Mouse (Mus musculus): ENCODE measurements around the gene Rreb1. TPM values are rescaled to one million over a fixed set of nuclear protein-coding genes. Genes with fewer than 3 reads are reported as not detected.

Rreb1 gene
- polyA plus RNA-seq, 1 experiment from 2014 or later = 4.5 TPM

DNA sequence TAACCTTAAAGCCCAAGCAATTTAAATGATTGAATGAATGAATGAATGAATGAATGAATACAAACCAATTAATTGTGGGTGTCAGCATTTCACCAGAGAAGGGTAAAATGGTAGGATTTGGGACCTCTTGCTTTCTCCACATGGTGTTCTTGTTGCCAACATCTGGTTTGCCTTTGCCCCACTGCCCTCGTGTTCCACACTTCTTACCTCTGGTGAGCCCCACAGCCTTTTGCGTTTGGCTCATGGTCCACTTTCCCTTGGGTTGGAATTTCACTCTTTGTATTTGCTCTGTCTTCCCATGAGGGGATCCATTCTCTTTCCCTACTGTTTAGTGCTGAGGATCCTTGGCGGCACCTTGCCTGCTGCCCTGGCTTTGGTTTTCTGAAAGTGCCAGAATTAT is 99.0 kb downstream of the Rreb1 start:
- Histone ChIP-seq H3K4me3 (no peak overlapping the region), H3K4me1 (peaks cover 26% of the 10 kb centered on the region), H3K27ac (replicated peaks) (no peak overlapping the region), H3K27me3 (ENCODE audit: low read depth, poor library complexity, severe bottlenecking) (no peaks in the 10 kb centered on the region), H3K9me3 (replicated peaks) (no peaks in the 10 kb centered on the region), H3K36me3 (no peaks in the 10 kb centered on the region)
- 72% methylated on average over 3 of the region's 3 CpGs for WGBS
- no peak for DNase-seq (ENCODE audit: low spot score)

DNA sequence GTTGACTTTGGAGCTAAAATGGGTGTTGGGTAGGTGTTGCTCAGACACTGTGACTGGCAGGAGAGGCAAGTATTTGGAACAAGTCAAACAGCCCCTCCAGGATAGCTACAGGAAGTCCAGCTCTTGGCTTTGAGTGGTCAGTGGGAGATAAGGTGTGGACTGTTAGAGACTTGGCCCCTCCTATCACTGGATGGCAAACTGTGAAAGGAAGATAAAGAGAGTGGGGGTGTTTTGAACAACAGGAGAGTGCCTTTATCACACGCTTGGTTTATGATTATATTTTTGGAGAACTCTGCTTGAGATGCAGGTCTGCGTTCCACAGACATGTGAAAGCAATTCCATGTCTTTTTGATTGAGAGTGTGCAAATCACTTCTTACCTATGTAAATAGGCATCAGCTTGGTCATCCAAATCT is 100.7 kb downstream of the Rreb1 start:
- WGBS = 89% methylated on average over 2 of the region's 2 CpGs
- Histone ChIP-seq H3K36me3 (no peaks in the 10 kb centered on the region), H3K9me3 (replicated peaks) (no peaks in the 10 kb centered on the region), H3K4me1 (peaks cover 16% of the 10 kb centered on the region; the same call in 1 of the 2 replicates), H3K4me3 (no peak overlapping the region), H3K27ac (replicated peaks) (peak overlapping the region; percentile 18; the same call in 1 of the 2 replicates), H3K27me3 (ENCODE audit: low read depth, poor library complexity, severe bottlenecking) (no peaks in the 10 kb centered on the region)
- no peak for DNase-seq (ENCODE audit: low spot score)

DNA sequence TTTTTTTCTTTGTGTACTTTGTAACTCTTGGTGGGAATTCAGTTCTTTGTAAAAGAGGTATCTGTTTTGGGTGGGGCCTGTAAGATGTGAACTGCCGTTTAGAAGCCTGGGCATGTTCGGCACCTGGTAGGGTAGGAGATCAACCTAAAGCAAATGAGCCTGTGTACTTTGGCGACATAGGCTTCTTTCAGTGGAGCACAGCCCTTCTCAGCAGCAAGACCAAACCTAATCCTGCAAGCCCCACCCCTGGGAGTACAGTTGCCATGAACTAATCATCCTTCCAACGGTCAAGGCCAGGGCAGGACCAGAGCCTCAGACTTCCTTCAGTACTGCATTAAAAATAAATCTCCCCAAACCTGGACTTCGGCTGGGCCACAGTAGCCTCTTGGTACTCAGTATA is 101.4 kb downstream of the Rreb1 start:
- no peak for DNase-seq (ENCODE audit: low spot score)

DNA sequence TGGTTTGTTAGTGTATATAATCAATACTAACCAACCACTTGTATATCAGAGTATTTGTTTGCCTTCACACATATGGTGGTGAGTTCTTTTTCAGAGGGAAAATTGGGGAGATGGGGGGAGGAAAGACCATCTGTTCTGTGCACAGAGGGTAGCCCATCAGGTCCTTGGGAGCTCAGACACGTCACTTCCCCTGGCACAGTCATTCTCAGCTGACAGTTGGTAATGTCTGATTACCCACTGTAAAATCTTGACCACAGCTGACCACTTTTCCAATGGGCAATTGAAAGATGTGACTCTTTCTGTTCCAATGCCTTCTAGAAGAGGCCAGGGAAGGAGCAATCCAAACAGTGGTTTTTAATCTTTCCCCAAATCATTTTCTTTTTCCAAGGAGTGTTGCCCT is 101.8 kb downstream of the Rreb1 start:
- H3K4me3 ChIP-seq = no peak overlapping the region
- no peak overlapping the region for H3K27ac ChIP-seq (replicated peaks)
- peaks cover 16% of the 10 kb centered on the region; the same call in 1 of the 2 replicates for H3K4me1 ChIP-seq
- no peaks in the 10 kb centered on the region for H3K9me3 ChIP-seq (replicated peaks)
- H3K36me3 ChIP-seq = no peaks in the 10 kb centered on the region
- DNase-seq (ENCODE audit: low spot score) = no peak
- 76% methylated on average over 1 of the region's 1 CpGs for WGBS
- H3K27me3 ChIP-seq (ENCODE audit: low read depth, poor library complexity, severe bottlenecking) = no peaks in the 10 kb centered on the region

More for the DNA sequence above, 101.4 kb downstream of the Rreb1 start:
- no peak overlapping the region for H3K4me3 ChIP-seq
- no peaks in the 10 kb centered on the region for H3K9me3 ChIP-seq (replicated peaks)
- H3K27ac ChIP-seq (replicated peaks) = no peak overlapping the region
- WGBS = 80% methylated on average over 5 of the region's 5 CpGs
- H3K27me3 ChIP-seq (ENCODE audit: low read depth, poor library complexity, severe bottlenecking) = no peaks in the 10 kb centered on the region
- no peaks in the 10 kb centered on the region for H3K36me3 ChIP-seq
- peaks cover 16% of the 10 kb centered on the region; the same call in 1 of the 2 replicates for H3K4me1 ChIP-seq

DNA sequence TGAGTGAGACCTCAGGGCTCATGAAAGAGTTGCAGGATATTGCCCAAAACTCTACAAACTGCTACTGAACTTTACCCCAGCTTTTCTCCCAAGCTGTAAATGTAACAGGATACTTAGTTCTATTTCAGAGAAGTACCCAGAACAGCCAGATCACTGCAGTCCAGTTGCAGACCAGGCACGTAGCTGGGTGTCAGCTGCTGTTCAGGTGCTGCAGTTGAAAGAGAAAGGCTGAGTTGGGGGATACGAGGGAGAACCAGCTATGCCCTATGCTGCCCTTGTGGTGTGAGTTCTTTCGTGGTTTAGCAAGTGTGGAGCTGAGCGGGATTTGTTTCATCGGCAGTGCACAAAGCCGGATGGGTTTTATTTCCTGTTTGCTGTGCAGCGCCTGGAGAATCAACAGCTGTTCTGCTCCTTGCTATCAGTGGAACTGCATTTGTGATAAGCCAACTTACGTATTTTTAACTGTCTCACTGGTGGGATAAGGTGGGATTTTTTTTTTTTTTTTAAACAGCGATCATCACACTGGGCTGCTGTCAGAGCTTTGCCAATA is 102.5 kb downstream of the Rreb1 start:
- Histone ChIP-seq H3K4me1 (peaks cover 16% of the 10 kb centered on the region; the same call in 1 of the 2 replicates), H3K27ac (replicated peaks) (0 out of 2 replicates have a peak overlapping the region, but pooled peaks have one; percentile 30), H3K4me3 (no peak overlapping the region), H3K27me3 (ENCODE audit: low read depth, poor library complexity, severe bottlenecking) (no peaks in the 10 kb centered on the region), H3K36me3 (no peaks in the 10 kb centered on the region), H3K9me3 (replicated peaks) (no peaks in the 10 kb centered on the region)
- WGBS = 81% methylated on average over 9 of the region's 9 CpGs
- DNase-seq (ENCODE audit: low spot score) = no peak

DNA sequence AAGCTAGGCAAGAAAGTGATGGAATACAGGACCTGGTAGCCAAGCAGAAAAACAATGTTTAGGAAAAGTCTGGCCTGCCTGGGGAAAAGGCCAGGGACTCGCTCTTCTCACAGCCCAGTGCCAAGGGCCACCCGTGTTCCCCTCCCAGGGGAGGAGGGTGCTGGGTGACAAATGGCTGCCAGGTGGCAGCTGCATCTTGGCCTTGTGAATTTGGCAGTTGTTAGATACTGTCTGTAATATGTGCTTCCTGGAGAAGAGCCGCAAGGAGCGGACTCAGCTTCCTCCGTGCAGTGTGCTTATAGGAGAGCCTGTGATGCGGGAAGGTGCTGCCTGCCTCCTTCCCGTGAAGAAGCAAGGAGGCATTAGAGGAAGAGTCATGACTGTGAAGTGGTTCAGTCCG is 104.3 kb downstream of the Rreb1 start:
- Histone ChIP-seq H3K27me3 (ENCODE audit: low read depth, poor library complexity, severe bottlenecking) (no peaks in the 10 kb centered on the region), H3K36me3 (no peaks in the 10 kb centered on the region), H3K9me3 (replicated peaks) (no peaks in the 10 kb centered on the region), H3K4me1 (peaks cover 16% of the 10 kb centered on the region; the same call in 1 of the 2 replicates), H3K4me3 (no peak overlapping the region), H3K27ac (replicated peaks) (no peak overlapping the region)
- 91% methylated on average over 8 of the region's 8 CpGs for WGBS
- no peak for DNase-seq (ENCODE audit: low spot score)

DNA sequence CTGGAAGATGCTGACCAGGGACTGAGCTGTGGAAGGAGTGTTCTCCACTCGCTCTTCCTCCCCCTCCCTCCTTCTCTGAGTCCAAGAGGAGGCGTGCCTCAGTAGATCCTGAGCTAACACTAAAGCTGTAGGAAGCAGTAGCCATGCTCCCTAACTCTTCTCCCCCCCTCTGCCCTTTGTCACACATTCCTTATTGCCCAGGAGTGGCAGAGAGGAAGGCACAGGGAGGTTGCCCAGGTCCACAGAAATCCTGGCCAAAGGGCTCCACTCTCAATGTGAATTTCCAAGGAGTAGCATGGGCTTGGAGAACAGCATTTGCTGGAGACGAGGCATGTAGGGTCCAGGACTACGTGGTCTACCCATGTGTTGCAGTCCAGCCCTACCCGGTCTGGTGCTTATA is 104.8 kb downstream of the Rreb1 start:
- no peaks in the 10 kb centered on the region for H3K9me3 ChIP-seq (replicated peaks)
- no peak overlapping the region for H3K4me3 ChIP-seq
- WGBS = 84% methylated on average over 5 of the region's 5 CpGs
- H3K36me3 ChIP-seq = no peaks in the 10 kb centered on the region
- no peak for DNase-seq (ENCODE audit: low spot score)
- peaks cover 16% of the 10 kb centered on the region; the same call in 1 of the 2 replicates for H3K4me1 ChIP-seq
- H3K27me3 ChIP-seq (ENCODE audit: low read depth, poor library complexity, severe bottlenecking) = no peaks in the 10 kb centered on the region
- H3K27ac ChIP-seq (replicated peaks) = 0 out of 2 replicates have a peak overlapping the region, but pooled peaks have one; percentile 17

DNA sequence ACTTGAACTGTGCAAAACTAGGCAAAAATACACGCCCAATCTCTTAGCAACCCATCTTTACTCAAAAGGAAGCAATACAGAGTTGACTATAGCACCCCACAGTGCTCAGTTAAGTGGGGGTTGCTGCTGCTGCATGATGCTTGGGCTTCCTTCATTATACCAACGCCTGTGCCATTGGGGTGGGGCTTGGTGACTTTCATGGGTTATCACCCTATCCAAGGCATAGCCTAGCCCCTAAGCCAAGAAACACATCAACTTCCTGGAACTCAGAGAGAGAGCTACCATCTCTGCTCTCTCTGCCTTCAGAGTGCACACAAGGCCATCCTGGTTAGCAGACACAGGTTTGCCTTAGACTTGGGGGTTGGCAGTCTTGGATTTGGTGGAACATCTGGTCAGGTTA is 107.2 kb downstream of the Rreb1 start:
- Histone ChIP-seq H3K36me3 (0 out of 2 replicates have a peak, but pooled peaks cover 2% of the 10 kb centered on the region), H3K9me3 (replicated peaks) (no peaks in the 10 kb centered on the region), H3K4me1 (0 out of 2 replicates have a peak, but pooled peaks cover 4% of the 10 kb centered on the region), H3K27ac (replicated peaks) (no peak overlapping the region), H3K4me3 (no peak overlapping the region), H3K27me3 (ENCODE audit: low read depth, poor library complexity, severe bottlenecking) (no peaks in the 10 kb centered on the region)
- WGBS = 90% methylated on average over 2 of the region's 2 CpGs
- no peak for DNase-seq (ENCODE audit: low spot score)

DNA sequence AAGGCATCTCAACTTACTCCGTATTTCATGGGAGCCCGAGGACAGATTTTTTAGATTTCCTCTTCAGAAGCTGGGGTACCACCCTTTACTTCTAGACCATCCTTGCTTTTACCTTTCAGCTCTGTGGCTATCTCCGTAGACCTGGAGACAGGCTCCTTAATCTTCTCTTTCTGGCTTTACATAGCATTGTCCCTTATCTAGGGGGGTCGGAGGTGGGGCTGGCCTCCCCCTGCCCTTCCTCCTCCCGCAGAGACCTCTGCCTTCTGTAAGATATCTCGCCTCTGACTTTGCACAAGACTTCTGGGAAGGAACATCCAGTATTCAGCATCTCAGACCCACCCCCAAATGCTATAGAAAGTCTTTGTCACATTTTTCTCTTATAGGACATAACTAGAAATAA is 107.8 kb downstream of the Rreb1 start:
- Histone ChIP-seq H3K27me3 (ENCODE audit: low read depth, poor library complexity, severe bottlenecking) (no peaks in the 10 kb centered on the region), H3K36me3 (0 out of 2 replicates have a peak, but pooled peaks cover 2% of the 10 kb centered on the region), H3K4me3 (no peak overlapping the region), H3K4me1 (no peaks in the 10 kb centered on the region), H3K27ac (replicated peaks) (no peak overlapping the region), H3K9me3 (replicated peaks) (no peaks in the 10 kb centered on the region)
- DNase-seq (ENCODE audit: low spot score) = no peak
- 81% methylated on average over 6 of the region's 6 CpGs for WGBS

DNA sequence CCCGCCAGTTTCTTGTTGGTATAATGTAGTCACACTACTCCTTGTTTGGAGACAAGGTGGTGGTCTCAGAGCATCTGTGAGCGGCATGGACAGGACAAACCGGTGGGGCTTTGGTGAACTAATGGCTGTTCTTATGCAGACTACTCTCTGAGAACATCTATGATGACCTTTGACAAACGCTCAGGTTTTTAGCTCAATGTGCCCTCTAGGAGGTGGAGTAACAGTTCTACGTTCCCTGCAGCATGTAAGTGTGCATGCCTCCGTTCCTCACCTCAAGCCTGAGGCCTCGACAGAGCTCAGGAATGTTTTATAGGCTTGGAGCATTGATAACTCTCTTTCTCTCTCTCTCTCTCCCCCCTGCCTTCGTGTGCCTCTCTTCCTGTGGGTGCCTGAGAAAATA is 116.6 kb downstream of the Rreb1 start:
- Histone ChIP-seq H3K4me1 (no peaks in the 10 kb centered on the region), H3K27me3 (ENCODE audit: low read depth, poor library complexity, severe bottlenecking) (no peaks in the 10 kb centered on the region), H3K27ac (replicated peaks) (no peak overlapping the region), H3K4me3 (no peak overlapping the region), H3K9me3 (replicated peaks) (no peaks in the 10 kb centered on the region), H3K36me3 (peaks cover 38% of the 10 kb centered on the region)
- 85% methylated on average over 8 of the region's 8 CpGs for WGBS
- DNase-seq (ENCODE audit: low spot score) = no peak

DNA sequence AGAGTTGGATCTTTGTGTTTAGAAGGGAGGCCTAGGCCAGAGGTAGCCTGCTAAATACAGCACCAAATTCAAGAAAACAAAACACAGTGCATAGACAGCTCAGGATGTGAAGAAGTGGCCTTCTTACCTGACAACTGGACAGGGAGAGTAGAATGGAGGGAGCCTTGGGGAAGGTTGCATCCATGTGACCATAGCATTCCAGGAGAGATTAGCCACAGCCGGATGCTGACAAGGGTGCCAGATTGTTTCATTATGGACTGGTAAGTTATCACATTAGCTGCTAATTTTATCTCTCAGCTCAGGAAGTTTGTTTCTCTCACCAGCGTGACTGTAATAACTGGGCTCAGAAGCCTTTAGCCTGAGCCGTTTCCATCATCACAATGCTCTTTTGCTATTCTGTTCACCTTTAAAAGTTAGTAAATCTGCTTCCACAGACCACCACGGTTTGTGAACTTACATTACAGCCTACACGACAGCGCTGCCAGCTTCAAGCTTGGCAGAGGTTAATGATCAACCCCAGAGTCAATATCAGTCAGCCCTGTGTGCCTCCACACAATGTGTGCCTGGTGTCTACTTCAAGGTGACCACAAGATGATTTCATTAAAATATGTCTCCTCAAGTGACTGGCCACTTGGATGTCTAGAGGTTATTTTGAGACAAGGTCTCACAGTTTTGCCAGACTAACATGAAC is 117.5 kb downstream of the Rreb1 start:
- H3K27ac ChIP-seq (replicated peaks) = no peak overlapping the region
- H3K36me3 ChIP-seq = peaks cover 46% of the 10 kb centered on the region
- H3K9me3 ChIP-seq (replicated peaks) = no peaks in the 10 kb centered on the region
- H3K27me3 ChIP-seq (ENCODE audit: low read depth, poor library complexity, severe bottlenecking) = no peaks in the 10 kb centered on the region
- DNase-seq (ENCODE audit: low spot score) = no peak
- H3K4me1 ChIP-seq = no peaks in the 10 kb centered on the region
- 87% methylated on average over 6 of the region's 6 CpGs for WGBS
- H3K4me3 ChIP-seq = no peak overlapping the region

DNA sequence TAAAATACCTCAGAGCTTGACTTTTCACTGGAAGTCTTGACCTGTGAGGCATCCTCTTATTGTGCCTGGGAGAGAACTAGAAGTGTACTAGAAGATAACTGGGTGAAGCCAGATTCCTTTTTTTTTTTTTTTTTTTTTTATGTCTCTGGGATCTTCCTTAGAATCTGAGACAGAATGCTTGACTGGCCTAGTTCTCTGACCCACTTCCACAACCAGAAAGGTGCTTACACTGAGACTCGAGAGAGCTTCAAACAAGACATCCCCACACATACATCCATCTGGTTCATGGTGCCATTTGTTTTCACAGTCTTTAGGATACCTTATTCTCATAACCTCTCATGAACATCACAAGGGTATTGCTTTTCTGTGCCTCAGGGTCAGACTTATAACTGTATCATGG is 118.2 kb downstream of the Rreb1 start:
- H3K4me1 ChIP-seq = no peaks in the 10 kb centered on the region
- no peaks in the 10 kb centered on the region for H3K27me3 ChIP-seq (ENCODE audit: low read depth, poor library complexity, severe bottlenecking)
- no peaks in the 10 kb centered on the region for H3K9me3 ChIP-seq (replicated peaks)
- H3K36me3 ChIP-seq = peaks cover 48% of the 10 kb centered on the region
- H3K27ac ChIP-seq (replicated peaks) = no peak overlapping the region
- DNase-seq (ENCODE audit: low spot score) = no peak
- WGBS = 87% methylated on average over 1 of the region's 1 CpGs
- no peak overlapping the region for H3K4me3 ChIP-seq

DNA sequence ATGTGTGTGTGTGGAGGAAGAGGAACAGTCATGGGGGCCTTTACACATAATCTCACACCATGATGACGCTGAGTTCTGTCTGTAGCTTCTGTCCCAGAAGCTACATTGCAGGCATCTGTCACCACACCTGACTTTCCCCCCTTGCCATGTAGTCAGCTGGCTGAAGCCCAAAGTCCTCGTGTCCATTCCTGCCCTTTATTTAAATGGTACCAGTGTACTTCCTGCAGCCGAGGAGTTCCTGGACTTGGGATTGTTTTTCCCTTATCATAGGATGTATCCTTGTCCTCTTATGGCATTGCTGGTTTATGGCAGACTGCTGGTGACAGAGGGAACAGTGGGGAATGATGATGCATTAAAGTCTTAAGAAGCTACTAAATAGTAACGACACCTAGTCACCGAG is 120.6 kb downstream of the Rreb1 start:
- Histone ChIP-seq H3K9me3 (replicated peaks) (no peaks in the 10 kb centered on the region), H3K4me1 (no peaks in the 10 kb centered on the region), H3K27ac (replicated peaks) (no peak overlapping the region), H3K36me3 (peaks cover 37% of the 10 kb centered on the region), H3K4me3 (no peak overlapping the region), H3K27me3 (ENCODE audit: low read depth, poor library complexity, severe bottlenecking) (no peaks in the 10 kb centered on the region)
- no peak for DNase-seq (ENCODE audit: low spot score)
- 89% methylated on average over 5 of the region's 5 CpGs for WGBS

Data from midbrain, embryonic 10.5 days (tissue).